Mouse (Mus musculus) CD4-positive, CD25-positive, alpha-beta regulatory T cell, adult 4 months (primary cell): ENCODE results near the gene Il1rl1. TPM values are rescaled to one million over a fixed set of nuclear protein-coding genes. Genes with fewer than 3 reads are reported as not detected.

Experiments used
- ATAC-seq: one replicate; pipeline ENCODE4 v1.8.0; 2017
- polyA plus RNA-seq, 2 experiments: library from polyadenylated mRNA; unstranded; fragments of 100-300 nt; shearing (Covaris generic); gene quantifications; one replicate each; pipeline ENCODE4 v1.2.1; 2017

Il1rl1 gene
- 10 to 100 TPM in 1 of 2 experiments, 1 to 10 TPM in 1; 9.2 to 11.5 TPM for polyA plus RNA-seq

DNA sequence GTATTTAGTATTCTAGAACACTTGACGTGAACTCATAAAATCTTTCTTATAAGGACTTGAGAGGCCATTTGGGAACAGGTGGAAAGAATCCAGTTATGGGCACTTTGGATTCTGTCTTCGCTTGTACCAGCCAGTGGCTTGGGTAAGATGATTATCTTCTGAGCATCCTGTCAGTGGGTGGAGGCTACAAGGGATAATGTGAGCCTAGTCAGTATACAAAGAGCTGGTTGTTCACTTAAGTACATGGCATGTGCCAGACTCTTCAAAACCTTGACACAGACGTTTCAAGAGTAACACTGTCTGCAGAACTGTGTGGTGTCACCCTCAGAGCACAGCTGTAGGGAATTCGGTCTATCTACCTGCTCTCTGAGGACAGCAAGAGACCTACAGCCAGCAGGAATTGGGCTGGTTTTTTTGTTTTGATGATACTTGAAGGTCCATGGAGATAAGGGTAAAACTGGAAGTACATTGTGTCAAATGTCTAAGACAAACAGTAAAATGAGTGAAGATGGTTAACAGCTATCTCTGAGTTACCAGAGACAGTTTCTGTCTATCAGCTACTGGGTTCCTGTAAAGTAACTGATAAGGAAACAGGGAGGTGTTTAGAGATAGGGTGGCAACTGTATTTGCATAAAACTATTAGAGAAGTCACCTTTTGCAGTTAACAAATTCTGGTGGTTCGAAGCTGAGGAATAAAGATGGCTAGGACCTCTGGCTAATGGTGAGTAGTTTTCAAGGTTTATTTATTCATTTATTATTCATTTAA lies at the start of gene Il1rl1:
Gene Il1rl1, plus strand, starts transcription at position 661 of the 766 bp plus-strand sequence.
- ATAC-seq = no peak

DNA sequence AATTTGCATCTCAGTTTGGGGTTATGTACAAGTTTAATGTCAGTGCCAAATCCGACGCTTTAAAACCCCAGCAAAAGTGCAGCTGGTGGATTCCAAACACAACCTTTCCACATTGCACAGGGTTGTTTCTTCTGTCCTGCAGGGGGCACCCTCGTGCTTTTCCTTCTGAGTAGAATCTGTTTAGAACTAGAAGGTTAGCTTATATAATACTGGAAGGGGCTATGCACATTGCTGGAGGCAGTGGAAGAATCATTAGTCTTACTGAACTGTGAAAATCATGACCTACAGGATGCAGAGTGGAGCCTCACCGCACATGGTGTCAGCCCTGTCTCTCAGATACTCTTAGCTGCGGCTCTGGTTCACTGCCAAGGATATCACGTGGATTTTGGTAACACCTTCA lies 49.3 kb upstream of the Il1rl1 start:
- ATAC-seq = peak; percentile 53

GRCm38 (mm10) chr1:40380990-40381389 lies 48.4 kb upstream of the Il1rl1 start:
- peak; percentile 65 for ATAC-seq

DNA sequence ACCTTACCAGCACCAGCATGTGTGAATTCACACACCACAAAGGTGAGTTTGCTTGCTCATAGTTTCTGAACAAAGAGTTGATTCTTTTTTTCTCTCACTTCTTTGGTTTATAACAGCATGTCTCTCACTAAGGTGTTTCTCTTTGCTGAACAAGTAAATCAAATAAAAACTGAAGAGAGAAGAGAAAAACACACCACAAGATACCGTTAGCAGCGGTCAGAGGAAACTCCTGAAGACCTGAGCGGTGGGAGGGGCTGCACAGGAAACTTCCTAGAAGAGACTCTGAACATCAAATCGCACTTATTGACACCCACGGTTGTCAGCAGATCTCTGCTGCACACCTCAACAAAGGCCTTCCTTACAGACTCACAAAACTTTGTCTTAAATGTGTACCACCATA lies 46.5 kb upstream of the Il1rl1 start:
- peak; percentile 30 for ATAC-seq

- ATAC-seq = no peak
These were observed 44.3 kb upstream of the Il1rl1 start for GRCm38 (mm10) chr1:40384931-40385545.

DNA sequence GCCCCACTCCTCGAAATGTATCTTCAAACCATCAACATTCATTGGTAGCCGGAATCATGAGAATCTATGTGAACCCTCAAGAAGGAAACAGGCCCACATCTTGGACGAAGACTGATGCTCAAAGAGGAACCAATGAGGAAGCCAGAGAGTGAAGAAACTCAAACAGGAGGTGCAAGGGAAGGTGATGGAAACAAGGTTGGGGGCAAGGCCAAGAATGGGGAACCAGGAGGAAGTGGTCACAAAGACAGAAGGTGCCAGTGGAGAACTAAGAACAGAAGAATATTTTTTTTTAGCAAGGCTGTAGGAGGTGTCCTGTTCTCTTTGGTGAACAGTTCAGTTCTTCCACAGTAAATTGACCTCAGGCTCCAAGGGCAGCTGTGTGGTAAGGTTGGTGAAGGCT lies 38.0 kb upstream of the Il1rl1 start:
- no peak for ATAC-seq

DNA sequence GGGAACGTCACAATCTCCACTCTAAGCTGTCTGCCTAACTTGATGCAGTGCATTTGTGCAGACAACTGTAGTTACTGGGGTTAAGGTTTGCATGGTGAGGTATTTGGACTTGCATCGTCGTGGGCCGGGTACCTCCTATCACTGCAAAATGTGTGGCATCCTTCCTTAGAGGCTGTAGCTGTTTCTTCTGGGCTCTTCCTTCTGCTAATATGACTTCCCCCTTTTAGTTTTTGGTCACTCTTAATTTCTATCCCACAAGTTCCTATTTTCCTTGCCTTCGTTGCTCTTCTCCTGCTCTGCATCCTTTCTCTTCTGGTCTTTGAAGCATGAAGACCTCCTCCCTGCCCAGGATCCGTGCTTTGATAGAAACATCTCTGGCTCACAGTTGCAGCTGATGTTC lies 36.8 kb upstream of the Il1rl1 start:
- no peak for ATAC-seq

DNA sequence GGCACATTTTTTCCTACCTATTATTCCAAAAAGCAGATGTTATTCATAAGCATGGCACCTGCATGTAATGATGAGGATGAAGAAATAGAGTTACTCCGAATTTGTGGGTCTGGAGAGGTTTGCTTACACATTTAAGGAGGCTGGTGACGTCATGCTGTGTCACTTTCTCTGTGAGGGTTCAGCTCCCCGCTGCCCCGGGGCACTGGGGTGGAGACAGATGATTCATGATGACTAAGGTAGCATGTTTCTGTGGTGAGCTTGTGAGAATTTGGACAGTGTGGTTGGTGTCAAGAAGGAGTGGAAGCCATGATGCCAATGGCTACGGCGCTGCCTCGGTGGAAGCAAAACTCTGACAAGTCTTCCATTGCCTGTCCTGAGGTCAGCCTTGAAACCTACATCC lies 36.2 kb upstream of the Il1rl1 start:
- no peak for ATAC-seq

GRCm38 (mm10) chr1:40399639-40400038 lies 29.7 kb upstream of the Il1rl1 start:
- ATAC-seq = peak; percentile 64

- ATAC-seq = no peak
These were observed 24.7 kb upstream of the Il1rl1 start for GRCm38 (mm10) chr1:40404682-40405081.

DNA sequence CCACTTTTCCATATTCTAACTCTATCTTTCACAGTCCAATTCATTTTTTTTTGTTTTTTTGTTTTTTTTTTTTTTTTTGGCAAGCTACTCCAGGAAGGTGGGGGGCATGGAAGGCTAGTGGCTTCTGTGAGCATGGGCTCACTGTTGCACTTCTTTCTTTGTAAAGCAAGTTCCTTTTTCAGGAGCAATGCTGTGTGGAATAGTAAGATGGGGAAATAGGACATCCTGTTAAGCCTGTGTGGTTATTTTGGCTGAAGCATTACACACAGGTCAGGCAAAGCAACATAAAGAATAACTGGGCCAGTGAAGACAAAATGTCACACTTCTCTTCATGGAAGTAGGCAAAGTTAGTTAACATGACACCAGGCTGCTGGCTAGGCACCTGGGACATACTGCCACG lies 19.5 kb upstream of the Il1rl1 start:
- ATAC-seq = no peak

- peak; percentile 67 for ATAC-seq
These were observed 16.3 kb upstream of the Il1rl1 start for GRCm38 (mm10) chr1:40413039-40413438.

DNA sequence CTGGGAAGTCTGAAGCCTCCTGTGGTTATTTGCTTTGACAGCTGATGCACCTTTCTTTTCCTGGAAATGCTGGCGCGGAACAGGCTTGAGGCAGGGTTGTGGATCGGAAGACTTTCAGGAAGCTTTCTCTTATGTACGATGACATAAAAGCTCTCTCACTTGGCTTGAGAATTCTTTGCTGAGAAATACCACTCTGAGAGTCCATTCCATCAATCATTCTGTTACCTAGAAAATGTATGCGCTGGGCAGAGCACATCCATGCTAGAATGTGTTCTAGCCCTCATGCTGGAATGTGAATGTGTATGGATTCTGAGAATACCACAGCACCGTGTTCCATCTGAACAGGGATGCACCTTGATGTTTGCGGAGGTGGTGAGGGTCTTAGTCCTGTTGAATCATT lies 15.1 kb upstream of the Il1rl1 start:
- ATAC-seq = no peak

- no peak for ATAC-seq
These were observed 14.3 kb upstream of the Il1rl1 start for GRCm38 (mm10) chr1:40414863-40415656.

- no peak for ATAC-seq
These were observed 12.3 kb upstream of the Il1rl1 start for GRCm38 (mm10) chr1:40417034-40417433.

DNA sequence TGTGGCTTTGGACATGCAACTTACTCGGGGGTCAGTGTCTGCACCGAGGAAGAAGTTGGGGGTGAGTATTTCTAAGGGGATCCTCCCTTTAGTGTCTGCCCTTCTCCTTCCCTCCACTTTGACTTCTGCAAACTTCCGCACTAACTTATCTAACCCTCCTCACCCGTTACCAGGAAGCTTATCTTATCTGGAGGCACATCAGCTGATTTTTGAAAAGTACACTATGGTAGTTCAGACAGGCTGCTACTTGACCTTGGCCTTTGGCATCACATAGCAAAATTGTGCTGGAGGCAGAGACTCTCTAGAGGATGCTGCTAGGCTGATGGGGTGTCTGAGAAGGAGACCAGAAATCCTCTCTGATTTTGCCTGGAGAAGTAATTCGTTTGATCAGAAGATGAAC lies 10.9 kb upstream of the Il1rl1 start:
- ATAC-seq = no peak

GRCm38 (mm10) chr1:40423892-40424291 lies 5.5 kb upstream of the Il1rl1 start:
- ATAC-seq = no peak

DNA sequence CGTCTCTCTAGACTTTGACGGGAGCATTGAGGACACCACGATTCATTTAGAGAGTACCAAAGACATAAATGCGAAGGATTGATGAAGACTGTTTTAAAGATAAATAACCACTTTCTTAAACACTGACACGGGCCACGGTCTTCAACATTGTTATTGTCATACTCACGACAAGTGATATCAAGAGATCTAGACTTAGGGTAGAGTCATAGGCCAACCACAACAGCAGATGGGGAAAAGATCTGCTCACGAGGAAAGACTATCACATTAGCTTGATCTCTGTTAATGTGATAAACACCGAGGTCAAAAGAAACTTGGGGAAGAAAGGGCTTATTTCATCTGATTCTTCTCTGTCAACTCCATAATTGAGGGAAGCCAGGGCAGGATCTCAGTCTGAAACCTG lies 2.1 kb upstream of the Il1rl1 start:
- peak; percentile 60 for ATAC-seq

- ATAC-seq = no peak
These were observed 1.5 kb upstream of the Il1rl1 start for GRCm38 (mm10) chr1:40427901-40428300.

DNA sequence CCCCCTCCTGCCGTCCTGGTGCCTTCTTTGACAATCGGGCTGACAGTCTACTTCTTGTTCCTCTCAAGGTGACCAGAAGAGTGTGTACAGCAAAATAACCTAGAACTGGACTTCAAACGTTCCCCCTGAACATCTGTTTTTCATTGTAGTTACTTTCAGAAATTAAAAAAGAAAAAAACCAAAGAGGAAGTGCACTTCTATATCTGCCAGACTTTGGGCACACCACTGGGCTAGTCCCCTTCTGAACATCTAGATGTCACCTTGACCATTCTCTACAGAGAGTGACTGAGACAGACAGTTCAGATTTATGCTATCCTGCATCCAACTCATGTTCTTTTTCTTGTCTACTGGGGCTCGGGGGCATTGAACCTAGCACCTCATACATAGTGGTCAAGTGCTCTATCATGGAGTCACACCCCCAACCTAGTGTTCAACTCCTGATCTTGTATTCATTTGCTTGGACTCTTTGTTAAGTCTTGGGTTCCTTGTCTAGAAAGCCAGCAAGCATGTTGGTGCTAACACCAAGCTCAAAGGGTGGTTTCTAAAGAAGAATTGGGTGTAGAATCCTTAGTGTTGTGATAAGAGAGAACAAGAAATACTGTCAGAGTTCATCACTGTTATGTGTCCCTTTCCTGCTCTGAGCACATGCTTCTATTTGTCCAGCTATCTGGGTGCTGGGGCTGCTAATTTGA lies 919 bp downstream of the Il1rl1 start:
- ATAC-seq = no peak

DNA sequence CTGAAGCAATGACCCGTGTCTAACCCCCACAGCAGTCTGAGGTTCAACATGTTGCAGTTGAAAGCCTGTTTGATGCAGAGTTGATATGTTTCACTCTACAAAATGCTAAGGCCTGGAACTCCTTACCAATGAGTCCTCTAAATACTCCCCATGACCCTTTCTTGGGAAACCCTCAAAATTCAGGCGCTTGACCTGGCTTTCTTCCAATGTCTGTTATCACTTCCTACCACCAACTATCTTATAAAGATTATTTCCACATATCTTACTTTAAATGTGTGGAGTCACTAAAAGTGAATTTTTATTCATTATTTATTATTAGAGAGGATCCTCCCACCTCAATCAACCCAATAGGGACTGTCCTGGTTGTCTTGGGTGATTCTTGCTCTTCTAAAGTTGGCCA lies 2.8 kb downstream of the Il1rl1 start:
- no peak for ATAC-seq

DNA sequence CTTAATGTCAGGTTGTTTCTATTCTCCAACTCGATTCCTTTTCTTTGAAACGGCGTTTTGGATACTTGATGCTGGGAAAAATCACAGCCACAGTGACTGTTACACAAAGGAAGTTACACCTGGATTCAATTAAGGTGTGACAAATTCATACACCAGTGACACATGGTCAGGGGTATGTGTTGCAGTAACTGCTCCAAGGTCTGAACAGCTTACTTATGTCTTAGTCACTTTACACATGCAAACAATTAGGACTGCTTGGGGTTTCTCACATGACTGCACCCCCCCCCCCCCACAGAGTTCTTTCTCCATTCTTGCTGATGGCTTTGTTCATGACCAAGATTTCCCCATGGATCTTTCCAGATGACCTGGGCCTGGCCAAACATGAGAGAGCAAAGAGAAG lies 6.6 kb downstream of the Il1rl1 start:
- ATAC-seq = no peak

- no peak for ATAC-seq
These were observed 8.0 kb downstream of the Il1rl1 start for GRCm38 (mm10) chr1:40437340-40437739.
